Mouse (Mus musculus) CD4-positive naive resting alpha-beta T cell, adult 57 days (primary cell): Measurements from ENCODE around the gene Cdk10. TPM values are rescaled to one million over a fixed set of nuclear protein-coding genes. Genes with fewer than 3 reads are reported as not detected.

ENCODE experiments used
- total RNA-seq: library from RNA; stranded (reverse); gene quantifications from one replicate; pipeline ENCODE4 v1.2.4, GENCODE M21; 2023

Gene Cdk10
- 52.6 TPM for total RNA-seq

GRCm38 (mm10) chr8:123224278-123225266 is at the start of gene Cdk10:
Gene Cdk10, plus strand, starts transcription at chr8:123224842.

GRCm38 (mm10) chr8:123185566-123186409 is 38.9 kb upstream of the Cdk10 start, which contains the start of gene Dpep1:
Gene Dpep1, plus strand, starts transcription at chr8:123186242.

DNA sequence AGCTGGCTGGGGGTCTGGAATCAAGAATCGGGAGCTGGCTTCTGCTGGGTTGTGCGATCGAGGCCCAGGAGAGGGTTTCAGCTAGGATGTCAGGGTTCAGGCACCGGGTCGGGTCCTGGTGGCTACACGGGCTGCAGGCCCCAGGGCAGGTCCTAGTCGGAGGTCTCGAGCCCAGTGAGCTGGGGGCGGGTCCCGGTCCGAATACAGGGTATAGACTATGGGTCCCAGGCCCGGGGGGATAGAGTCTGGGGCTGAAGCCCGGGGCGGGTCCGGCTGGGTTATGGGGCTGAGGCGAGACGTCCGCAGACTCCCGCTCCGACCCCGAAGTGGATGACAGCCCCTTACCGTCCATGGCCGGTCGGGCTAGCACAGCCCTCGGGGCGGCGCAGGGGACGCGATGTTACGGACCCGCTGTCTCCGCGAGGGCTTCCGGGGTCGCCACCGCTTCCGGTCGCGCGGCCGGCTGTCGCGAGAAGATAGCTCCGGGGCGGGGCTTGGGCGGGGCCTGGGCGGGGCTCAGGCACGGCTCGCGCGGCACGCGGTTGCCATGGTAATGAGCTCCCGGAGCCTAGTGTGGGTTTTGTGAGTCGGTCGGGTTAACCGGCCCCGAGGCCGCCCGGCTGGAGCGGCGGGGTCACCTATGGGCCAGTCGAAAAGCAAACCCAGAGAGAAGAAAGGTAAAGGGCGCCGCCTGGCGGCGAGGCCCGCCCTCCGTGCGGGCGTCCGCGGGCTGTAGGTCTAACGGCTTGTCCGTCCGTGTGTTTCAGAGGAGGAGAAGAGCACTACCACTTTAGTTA is 12.1 kb upstream of the Cdk10 start, which contains the start of the genes Chmp1a and Spata33:
Gene Chmp1a (minus strand): TSS at position 443 of the 797 bp plus-strand sequence.
Gene Spata33 (plus strand): TSS at position 512 of the 797 bp plus-strand sequence.

GRCm38 (mm10) chr8:123235520-123236497 is 11.2 kb downstream of the Cdk10 start, which contains the start of gene Spata2l:
Gene Spata2l, minus strand, starts transcription at chr8:123236233.

DNA sequence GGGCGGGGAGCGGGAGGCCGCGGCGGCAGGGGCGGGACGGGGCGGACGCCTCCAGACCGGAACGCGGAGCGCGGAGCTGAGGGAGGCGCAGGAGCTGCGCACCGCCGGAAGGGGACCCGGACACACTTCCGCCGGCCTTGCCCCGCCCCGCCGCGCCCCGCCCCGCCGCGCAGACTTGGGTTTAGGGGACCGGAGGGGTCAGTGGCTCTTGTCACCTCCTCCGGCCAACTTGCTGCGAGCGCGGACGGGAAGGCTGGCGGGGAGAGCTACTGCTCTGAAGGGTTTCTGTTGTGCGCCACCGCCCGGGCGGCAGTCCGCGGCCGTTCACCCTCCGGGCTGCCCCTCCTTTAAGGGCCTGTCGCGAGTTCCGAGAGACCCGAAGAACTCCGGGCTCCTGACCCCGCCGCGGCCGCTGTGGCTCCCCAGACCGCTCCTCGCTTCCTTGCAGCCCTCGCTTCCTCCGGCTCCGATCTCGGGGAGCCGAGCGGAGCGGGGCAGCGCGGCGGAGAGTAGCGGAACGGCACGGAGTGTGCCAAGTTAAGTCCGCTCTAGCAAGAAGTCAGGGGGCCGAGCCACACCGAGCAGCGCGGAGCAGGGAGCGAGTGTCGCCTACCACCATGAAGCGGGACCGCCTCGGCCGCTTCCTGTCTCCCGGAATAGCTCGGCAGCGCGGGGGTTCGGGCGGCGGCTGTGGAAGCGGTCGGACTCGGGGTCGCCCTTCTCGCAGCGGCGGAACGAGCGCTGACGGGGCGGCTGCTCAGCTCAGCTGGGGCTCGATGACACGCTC is 29.6 kb downstream of the Cdk10 start, which contains the start of the genes Zfp276 and Vps9d1:
Gene Zfp276 (plus strand): TSS at position 97 of the 787 bp plus-strand sequence.
Gene Vps9d1 (minus strand): TSS at position 250 of the 787 bp plus-strand sequence.

Other genes with a start within 250 kb of the Cdk10 start
- gene Ankrd11, start 182.6 kb upstream of the Cdk10 start, total RNA-seq, result 332 TPM
- gene Spg7, start 161.9 kb upstream of the Cdk10 start, total RNA-seq, result 81.7 TPM
- gene Rpl13, start 122.5 kb upstream of the Cdk10 start, total RNA-seq, result 1,857 TPM
- gene Cpne7, start 107.5 kb upstream of the Cdk10 start, total RNA-seq, result 0.38 TPM
- not detected for gene Sult5a1, start 66.5 kb upstream of the Cdk10 start, total RNA-seq
- not detected for gene Dpep1, start 38.6 kb upstream of the Cdk10 start, total RNA-seq
- gene Chmp1a, start 12.1 kb upstream of the Cdk10 start, total RNA-seq, result 74.4 TPM
- gene Spata33, start 12.0 kb upstream of the Cdk10 start, total RNA-seq, result not detected
- gene Spata2l, start 11.4 kb downstream of the Cdk10 start, total RNA-seq, result 14.5 TPM
- 27.6 TPM for gene Zfp276, start 29.4 kb downstream of the Cdk10 start, total RNA-seq
- 31.1 TPM for gene Vps9d1, start 29.5 kb downstream of the Cdk10 start, total RNA-seq
- 10.3 TPM for gene Fanca, start 93.7 kb downstream of the Cdk10 start, total RNA-seq
- not detected for gene Spire2, start 107.9 kb downstream of the Cdk10 start, total RNA-seq
- gene Tcf25, start 148.9 kb downstream of the Cdk10 start, total RNA-seq, result 216 TPM
- gene Mc1r, start 182.3 kb downstream of the Cdk10 start, total RNA-seq, result 0.21 TPM
- 0.30 TPM for gene Tubb3, start 186.6 kb downstream of the Cdk10 start, total RNA-seq
- 7.9 TPM for gene Def8, start 198.7 kb downstream of the Cdk10 start, total RNA-seq